Mouse (Mus musculus) ovary, postnatal 10 days (tissue): Measurements from ENCODE around the gene Usp28.

ENCODE experiments used
- DNase-seq: peaks from one replicate; pipeline ENCODE4 v3.0.0; 2022; ENCODE audit warnings: low spot score

The Usp28 gene

DNA sequence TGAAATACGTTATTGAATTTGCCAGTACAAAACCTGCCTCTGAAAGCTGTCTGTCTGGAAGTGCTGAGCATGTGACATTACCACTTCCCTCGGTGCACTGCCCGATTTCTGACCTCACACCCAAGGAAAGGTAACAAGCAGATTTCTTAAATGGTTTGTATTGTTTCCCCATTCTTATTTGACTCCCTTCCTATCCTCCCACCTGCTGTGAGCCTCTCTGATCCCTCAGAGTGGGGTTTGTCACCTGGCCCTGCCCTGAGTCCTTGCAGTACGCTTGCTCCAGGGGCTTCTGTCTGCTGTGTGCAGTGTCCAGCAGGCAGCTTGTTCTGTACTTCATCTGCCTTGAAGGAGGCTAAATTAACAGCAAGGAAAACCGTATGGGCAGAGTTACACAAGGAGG is 38.8 kb downstream of the Usp28 start:
- no peak for DNase-seq

DNA sequence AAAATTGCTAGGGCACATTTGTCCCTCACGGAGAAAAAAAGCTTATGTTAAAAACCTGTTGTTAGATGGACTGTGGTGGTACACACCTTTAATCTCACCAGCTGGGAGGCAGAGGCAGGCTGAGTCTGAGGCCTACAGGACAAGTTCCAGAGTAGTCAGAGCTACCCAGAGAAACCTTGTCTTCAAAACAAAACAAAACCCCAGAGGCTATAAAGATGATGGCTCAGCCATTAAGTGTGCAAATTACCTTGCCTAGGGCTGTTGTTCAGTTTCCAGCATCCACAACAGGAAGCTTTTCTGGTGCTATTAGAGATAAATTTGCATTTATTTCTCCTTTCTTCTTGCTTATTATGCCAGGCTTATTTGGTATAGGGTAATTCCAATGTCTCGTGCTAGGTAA is 39.4 kb downstream of the Usp28 start:
- DNase-seq = no peak

DNA sequence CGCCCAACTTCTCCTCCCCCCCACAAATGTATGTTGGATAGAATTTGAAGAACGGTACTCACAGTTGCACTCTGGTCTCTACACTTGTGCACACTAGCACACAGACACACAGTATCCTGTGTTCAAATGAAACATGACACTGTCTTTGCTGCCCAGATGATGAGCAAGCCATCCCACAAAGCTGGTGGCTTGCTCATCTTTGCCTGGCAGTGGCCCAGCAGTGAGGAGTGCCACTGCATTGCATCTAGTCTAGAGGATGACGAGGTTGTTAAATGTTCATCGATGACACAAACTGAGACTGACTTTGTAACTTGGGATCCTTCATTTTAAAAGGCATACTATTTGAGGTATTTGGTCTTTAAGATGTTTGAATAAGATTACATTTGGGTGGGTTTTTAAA is 49.6 kb downstream of the Usp28 start:
- DNase-seq = no peak

- DNase-seq = no peak
Observed at GRCm38 (mm10) chr9:49050901-49051300, 65.7 kb downstream of the Usp28 start.

GRCm38 (mm10) chr9:49051349-49051748 is 66.2 kb downstream of the Usp28 start:
- DNase-seq = no peak

DNA sequence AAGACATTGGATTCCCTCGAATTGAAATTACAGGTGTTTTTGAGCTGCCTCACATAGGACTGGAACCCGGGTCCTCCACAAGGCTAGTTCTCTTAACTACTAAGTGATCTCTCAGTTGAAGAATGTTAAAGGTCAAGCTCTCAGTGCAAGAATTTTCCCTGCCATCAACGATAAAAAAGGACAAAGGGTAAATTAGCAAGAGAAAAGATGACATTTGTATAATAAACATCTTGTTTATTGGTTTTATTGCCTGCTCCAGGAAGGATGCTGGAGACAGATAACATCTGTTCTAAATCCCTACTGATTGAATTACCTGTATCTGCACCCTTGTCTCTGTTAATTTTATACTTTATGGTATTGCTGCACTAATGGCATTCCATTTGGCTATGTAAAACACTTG is 68.9 kb downstream of the Usp28 start:
- DNase-seq = no peak

DNA sequence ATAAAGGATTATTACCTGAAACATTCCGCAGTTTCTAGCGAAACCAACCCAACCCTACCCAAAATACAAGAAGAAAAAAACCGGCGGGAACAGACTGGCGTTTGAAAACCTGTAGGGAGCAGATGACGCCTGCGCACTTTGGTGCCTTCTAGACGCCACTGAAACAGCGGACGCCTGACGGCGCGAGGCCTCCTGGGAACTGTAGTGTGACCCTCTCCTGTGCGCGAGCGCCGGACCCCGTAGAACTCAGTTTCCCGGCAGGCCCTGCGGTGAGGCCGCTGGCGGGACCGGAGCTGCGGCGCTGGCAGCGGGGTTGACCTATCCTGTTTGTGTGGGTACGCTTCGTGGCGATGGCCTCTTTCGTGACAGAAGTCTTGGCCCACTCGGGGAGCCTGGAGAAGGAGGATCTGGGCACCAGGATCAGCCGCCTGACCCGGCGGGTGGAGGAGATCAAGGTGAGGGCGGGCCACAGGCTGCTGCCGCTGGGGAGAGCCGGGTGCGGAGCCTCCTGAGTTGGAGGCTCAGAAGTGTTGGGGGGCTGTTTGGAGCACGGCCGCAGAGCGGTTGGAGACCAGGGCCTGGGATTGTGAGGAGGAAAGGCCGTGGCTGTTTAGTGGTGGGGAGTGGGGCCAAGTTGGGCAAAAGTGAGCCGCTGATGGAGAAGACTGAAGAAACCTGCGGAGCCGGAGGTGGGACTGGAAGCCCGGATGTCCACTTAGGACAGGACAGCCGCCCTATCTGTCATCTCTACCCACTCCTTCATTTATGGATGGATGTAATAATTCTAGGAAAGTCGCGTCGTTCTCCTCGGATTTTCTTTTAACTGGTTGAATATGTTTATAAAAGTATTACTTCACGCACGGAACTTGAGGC is 70.4 kb downstream of the Usp28 start, which contains the start of gene Zw10:
Gene Zw10 (plus strand): TSS at position 281 of the 873 bp plus-strand sequence.
- peak; percentile 78 for DNase-seq

DNA sequence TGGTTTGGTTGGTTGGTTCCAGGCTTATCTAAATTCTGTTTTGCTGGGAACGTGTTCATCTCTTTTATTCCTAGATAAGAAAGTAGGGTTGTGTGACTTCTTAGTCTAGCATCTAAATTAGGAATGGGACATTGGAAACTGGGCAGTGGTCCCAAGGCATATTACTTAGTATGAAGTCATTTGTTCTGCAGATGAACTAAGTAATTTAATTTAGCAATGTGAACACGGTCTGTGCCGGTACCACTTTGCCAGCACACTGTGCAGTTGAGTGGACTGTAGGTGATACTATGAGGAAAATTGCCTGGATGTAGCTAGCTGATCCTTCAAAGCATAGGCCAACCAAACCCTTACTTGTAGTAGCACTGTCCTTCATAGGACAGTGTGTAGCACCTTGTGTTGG is 91.7 kb downstream of the Usp28 start:
- no peak for DNase-seq

DNA sequence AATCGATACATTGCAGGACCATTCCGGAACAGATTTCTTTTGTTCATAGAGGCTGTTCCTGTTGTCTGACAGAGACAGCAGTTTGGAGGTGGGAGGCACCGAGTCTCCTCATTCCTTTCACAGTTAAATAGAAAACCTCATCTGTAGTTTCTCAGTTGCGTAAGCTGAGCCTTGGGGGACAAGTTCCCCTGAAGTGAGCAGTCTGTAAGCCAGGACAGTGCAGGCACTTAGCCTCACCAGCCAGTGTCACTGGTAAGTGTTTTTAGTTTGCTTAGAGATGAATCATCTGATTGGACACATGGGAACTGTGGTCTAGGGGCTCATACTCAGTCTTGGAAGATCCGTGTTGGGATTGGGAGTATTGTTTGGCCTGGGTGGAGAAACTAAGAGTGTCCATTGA is 95.9 kb downstream of the Usp28 start, which contains the start of gene Tmprss5:
Gene Tmprss5 (plus strand): TSS at position 154 of the 400 bp plus-strand sequence.
- DNase-seq = no peak

DNA sequence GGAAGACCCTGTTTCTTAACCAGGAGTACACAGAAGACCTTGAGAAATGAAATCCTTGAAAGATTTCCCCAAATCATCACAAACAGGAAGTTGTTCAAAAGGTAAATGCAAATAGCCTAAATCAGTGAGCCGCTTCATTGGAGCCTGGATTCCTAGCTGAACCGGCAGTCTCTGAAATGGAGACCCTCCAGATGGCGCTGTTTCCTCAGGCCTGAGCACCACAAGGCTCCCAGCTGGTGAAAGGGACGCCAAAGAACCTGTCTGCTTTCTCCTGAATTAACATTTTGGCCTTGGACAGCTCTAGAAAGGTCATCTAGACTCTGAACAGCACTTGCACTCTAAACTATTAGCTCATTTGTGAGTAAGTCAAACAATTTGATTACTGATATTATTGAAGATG is 96.4 kb downstream of the Usp28 start:
- peak; percentile 35 for DNase-seq

DNA sequence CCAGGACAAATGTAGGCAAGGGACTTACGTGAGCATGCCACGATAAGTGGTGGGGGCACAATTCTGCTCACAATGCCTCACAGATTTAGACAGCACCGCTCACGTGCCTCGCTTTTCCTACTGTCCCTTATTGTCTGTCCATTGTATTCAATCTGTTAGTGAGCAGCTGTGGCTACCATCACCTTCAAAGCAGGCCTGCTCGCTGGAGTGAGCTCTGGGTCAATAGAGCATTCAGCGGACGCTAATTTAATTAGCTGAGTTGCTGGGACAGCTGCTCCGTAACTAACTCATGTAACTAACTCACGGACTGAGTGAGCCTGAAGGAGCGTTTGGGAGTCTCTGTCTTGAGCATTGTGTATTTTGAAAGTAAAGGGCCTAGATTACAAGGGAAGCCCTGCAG is 102.1 kb downstream of the Usp28 start:
- no peak for DNase-seq
